Mouse (Mus musculus): Measurements from ENCODE around the gene Mfn1.
A peak's percentile ranks its signal among the peaks of the same experiment; 100 is the strongest.

Mfn1 gene

DNA sequence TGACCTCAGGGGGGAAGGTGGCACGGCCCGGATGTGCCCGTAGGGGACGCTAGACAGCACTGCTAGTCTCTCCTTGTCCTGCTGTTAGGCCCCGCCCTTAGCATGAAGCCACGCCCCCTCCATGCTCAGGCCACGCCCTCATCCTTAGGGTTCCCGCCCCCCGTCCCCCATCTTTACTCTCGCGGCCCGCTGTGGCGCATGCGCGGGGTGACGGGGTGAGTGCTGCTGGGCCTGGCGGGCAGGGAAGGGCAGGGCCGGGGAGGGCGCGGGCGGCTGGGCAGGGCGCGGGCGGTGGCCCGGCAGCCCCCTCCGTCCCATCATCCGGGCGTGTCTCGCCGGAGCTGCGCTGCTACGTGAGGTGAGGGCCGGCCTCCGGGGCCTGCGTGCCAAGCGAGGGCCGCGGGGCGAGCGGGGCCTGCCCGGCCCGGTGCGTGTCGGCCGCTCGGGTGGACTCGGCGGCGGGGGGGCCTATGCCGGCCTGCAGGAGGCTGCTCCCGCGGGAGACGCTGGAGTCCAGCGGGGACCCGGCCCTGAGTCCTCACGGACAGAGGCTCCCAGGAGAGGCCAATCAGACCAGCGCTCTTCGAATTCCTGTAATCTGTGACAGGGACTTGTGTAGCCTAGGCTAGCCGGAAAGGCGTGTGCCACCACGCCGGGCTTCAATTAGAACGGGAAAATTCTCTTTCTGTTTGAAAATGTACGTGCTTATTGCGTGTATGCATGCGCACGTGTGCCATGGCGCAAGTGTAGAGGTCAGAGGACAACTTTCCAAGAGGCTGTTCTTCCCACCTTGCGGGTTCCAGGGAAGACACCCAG lies 18.7 kb upstream of the Mfn1 start:
- peak; percentile 99 for DNase-seq (ENCODE audit: extremely low spot score, low spot score)

DNA sequence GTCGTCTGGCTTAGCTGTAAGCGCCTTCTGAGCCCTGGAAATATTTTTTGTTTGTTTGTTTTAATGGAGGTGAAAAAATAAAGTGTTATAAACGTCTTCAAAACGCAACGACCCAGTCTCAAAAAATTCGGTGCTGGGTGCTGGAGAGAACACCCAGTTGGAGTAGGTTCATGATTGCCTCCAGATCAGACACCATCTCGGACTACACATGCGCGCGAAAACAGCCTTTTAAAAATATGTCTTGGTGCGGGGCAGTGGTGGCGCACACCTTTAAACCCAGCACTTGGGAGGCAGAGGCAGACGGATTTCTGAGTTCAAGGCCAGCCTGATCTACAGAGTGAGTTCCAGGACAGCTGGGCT lies 18.1 kb upstream of the Mfn1 start:
- DNase-seq (ENCODE audit: extremely low spot score, low spot score), result no peak

DNA sequence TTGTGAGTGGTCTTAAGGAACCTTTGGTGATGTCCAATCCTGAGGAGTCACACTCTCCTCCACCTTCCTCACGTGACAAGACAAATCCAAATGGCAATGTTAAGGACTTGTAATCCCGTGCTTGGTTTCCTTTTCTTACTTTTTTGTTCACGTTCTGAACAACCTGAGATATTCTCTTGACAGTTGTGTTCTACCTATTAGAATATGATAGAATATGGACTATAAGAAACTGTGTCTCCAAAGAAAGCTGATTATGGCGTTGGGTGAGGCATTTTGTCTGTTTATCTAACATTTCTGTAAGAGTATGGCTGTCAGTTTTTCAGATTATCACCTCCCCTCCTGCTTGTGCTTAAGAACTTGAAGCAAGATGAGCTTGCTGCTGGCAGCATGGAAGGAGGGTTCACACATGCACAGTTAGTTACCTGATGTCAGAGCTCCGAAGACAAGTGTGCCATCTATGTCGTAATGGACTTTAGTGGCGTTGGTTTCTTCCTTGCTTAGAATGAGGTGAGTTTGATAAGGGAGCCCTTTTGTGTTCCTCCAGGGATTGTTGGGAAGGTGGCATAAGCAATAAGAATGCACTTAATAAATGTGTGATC lies 16.5 kb upstream of the Mfn1 start:
- no peak for DNase-seq (ENCODE audit: extremely low spot score, low spot score)

DNA sequence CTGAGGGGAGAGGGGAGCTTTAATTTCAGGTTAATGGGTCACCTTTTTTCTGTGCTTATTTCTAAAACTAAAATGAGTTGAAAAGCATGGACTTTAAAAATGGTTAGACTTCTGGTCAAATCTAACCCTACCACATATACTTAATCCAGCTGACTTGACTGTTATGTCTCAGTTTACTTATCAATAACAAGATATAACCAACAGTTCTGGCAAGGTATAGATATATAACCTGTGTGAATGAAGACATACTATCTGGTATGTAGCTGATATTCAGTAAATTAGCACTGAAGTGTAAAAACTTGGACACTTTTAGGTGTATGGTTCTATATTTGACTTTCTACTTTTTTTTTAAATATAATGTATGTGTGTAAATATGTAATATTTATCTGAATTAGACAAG lies 15.7 kb upstream of the Mfn1 start:
- DNase-seq (ENCODE audit: extremely low spot score, low spot score), result no peak

DNA sequence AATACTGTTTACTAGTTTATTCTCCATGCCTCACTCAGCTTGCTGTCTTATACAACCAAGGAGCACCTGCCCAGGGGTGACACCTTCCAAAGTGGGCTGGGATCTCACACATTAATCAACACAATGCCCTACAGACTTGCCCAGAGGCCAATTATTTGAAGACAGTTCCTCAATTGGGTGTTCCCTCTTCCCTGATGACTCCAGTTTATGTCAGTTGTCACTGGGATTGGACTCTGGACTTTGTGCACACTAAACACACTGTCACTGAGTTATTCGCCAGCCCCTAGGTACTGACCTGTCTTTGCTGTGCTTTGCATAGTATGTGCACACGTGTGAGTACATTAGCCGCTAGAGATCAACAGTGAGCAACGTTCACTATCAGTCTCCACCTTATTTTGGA lies 2.1 kb upstream of the Mfn1 start:
- no peak for DNase-seq (ENCODE audit: extremely low spot score, low spot score)

DNA sequence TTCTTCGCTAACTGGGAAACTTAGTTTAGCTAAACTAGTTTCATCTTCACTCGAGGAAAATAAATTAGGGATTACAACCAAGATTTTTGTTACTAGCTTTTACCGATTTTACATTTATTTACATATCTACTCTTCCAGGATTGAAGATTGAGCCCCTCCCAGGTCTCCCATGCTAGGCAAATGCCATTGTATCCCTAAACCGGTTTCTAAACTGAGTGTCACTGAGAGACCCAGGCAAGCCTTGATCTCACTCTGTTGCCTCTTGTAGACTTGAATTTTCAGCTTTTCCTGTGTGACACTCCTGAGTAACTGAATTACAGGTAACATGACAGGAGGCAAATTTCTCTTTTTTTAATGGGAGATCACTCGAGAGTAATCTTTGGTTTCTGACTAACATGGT lies 776 bp downstream of the Mfn1 start:
- no peak for DNase-seq (ENCODE audit: extremely low spot score, low spot score)

DNA sequence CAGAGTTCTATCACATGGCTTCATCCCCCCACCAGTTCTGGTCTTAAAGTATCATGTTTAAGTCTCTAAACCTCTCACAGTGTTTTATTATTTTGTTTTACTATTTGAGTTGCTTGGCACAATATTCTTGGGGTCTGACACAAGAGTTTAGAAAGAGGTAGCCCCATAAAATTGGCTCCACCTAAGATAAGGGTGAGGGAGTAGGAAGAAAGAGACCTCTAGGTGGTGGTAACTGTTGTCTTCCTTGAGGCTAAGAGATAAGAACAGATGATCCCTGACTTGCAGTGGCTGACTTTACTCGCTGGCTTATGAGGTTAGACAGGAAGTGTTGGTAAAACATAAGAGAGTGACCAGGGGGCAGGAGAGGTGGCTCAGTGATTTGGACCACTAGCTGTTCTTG lies 6.4 kb downstream of the Mfn1 start:
- DNase-seq (ENCODE audit: extremely low spot score, low spot score), result no peak

- no peak for DNase-seq (ENCODE audit: extremely low spot score, low spot score)
Measured at GRCm38 (mm10) chr3:32537556-32537955, 8.3 kb downstream of the Mfn1 start.

DNA sequence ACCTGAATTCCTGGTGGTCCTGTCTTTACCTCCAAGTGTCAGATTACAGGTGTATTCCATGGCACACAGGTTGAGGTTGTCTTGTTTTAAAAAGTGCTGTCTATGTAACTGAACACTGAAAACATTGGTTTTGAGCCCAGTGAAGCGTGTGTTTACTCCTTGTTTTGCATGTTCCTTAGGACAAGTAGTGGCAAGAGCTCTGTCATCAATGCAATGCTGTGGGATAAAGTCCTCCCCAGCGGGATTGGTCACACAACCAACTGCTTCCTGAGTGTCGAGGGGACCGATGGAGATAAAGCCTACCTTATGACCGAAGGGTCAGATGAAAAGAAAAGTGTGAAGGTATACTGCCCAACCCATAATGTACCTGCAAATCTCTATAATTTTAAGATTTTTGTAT lies 8.8 kb downstream of the Mfn1 start:
- no peak for DNase-seq (ENCODE audit: extremely low spot score, low spot score)

GRCm38 (mm10) chr3:32553061-32553460 lies 23.8 kb downstream of the Mfn1 start:
- DNase-seq (ENCODE audit: extremely low spot score, low spot score), result no peak

DNA sequence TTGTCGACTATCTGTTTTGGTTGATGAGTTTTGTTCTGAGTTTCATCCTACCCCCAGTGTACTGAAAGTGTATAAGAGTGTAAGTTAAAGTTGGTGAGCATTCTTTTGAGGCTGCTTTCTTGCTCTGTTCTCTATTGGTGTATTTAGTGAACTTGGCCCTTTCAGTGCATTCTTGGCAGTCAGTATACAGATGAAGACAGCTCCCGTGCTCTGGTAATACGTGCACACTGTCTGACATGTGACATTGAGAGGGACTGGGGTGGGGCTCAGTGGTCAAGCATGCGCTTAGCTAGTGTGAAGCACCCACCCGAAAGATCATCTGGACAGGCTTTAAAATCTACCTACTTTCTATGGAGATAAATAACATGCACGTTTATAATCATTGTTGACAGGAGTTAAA lies 34.1 kb downstream of the Mfn1 start:
- no peak for DNase-seq (ENCODE audit: extremely low spot score, low spot score)

- DNase-seq (ENCODE audit: extremely low spot score, low spot score), result no peak
Measured at GRCm38 (mm10) chr3:32573086-32573485, 43.8 kb downstream of the Mfn1 start.

- no peak for DNase-seq (ENCODE audit: extremely low spot score, low spot score)
Measured at GRCm38 (mm10) chr3:32573881-32574280, 44.6 kb downstream of the Mfn1 start.

GRCm38 (mm10) chr3:32575151-32575550 lies 45.9 kb downstream of the Mfn1 start:
- no peak for DNase-seq (ENCODE audit: extremely low spot score, low spot score)

- no peak for DNase-seq (ENCODE audit: extremely low spot score, low spot score)
Measured at GRCm38 (mm10) chr3:32578772-32579171, 49.5 kb downstream of the Mfn1 start.

DNA sequence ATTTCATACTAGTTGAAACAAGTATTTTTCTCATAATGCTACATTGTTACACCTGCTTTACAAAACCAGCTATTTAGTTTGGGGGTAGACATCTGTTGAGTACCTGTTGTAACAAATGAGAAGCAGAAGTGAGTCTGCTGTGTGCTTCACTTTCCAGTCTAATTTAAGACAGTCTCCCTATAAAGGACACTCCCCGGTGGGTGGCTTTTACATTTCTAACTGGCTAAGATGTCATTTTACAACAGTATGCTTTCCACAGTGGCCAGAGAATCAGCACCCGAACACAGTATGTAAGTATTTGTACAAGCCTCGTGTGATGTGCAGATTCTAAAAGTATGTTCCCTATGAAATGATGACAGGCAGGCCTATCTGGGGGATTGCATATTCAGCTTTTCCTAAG lies 51.5 kb downstream of the Mfn1 start:
- DNase-seq (ENCODE audit: extremely low spot score, low spot score), result no peak

GRCm38 (mm10) chr3:32581911-32582310 lies 52.6 kb downstream of the Mfn1 start:
- no peak for DNase-seq (ENCODE audit: extremely low spot score, low spot score)

DNA sequence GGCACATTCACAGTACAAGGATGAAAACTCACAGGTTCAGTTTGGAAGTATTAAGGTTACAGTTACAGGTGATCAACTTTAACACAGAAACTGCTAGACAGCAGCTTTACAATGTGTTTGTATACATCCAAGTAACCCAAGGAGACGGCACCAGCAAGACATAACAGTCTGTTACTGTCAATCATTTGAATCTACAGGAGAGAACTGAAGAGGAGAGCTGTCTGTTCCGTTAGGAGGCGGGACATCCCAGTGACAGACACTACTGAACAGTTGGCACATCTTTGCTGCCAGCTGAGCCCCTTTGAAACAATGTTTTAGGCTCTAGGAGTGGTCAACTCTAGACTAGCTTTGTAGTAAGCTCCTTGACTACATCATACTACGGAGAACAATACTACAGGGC lies 54.2 kb downstream of the Mfn1 start:
- DNase-seq (ENCODE audit: extremely low spot score, low spot score), result no peak

- no peak for DNase-seq (ENCODE audit: extremely low spot score, low spot score)
Measured at GRCm38 (mm10) chr3:32586274-32586673, 57.0 kb downstream of the Mfn1 start.

DNA sequence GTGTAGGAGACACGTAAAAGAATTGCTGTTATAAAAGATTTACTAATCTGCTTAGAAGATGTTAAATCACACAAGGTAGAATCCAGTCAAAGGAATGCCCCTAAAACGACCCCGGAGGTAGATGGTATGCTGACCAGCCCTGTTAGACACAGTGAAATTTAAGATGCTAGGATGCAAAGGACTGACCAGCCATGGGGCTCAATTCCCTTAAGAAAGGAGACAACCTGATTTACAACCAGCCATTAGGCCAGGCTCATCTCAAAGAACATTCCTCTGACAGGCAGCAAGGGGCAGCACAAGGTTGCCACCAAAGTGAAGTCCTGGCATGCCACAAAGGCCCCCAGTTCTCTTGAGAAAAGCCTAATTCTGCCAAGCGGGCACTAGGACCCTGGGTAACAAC lies 65.8 kb downstream of the Mfn1 start:
- no peak for DNase-seq (ENCODE audit: extremely low spot score, low spot score)

DNA sequence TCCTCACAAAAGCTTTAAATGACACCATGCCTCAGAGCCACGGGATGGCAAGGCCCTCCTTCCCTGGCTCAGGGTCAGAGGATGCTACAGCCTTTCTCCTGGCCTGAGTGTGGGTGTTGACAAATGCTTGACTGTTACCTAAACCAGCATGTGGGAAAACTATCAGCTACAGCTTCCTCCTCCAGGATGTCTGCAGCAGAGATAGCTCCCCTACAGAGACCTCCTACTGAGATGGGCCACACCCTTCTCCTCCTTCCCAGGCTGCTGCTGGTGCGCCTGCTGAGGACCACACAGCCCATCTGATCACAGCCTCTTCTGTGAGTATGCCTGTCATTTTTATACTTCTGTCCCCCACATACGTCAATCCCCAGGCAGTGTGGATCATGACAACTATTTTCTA lies 70.1 kb downstream of the Mfn1 start:
- DNase-seq (ENCODE audit: extremely low spot score, low spot score), result no peak

GRCm38 (mm10) chr3:32601055-32601454 lies 71.8 kb downstream of the Mfn1 start:
- no peak for DNase-seq (ENCODE audit: extremely low spot score, low spot score)

- no peak for DNase-seq (ENCODE audit: extremely low spot score, low spot score)
Measured at GRCm38 (mm10) chr3:32609233-32609632, 80.0 kb downstream of the Mfn1 start.
